Mouse (Mus musculus) liver, embryonic 14.5 days (tissue): ENCODE results near the gene Ptk7.

Source experiments
- CTCF ChIP-seq: IDR thresholded peaks from 2 replicates; pipeline ENCODE4 v1.5.1; 2016; ENCODE audit warnings: antibody characterized with exemption, low read depth, control low read depth
- EP300 ChIP-seq: IDR thresholded peaks from 2 replicates; pipeline ENCODE4 v1.6.1; 2016; ENCODE audit warnings: antibody characterized with exemption, low read depth

- no peak for TF ChIP-seq CTCF
- TF ChIP-seq EP300, result no peak
These were observed 43.0 kb downstream of the Ptk7 start for GRCm38 (mm10) chr17:46586327-46586726.
